Mouse (Mus musculus) CH12.LX (cell line): ENCODE data around the gene Chpf.

Source experiments
- CTCF ChIP-seq, 2 experiments: IDR thresholded peaks in 1 of 2; conservative IDR thresholded peaks in 1 of 2; 2 replicates each; pipeline ENCODE4 v1.5.1; 2011 to 2012; ENCODE audit warnings: low read depth in 2 of 2, low read length in 2 of 2, improper control_type of control experiment in 1 of 2, inconsistent platforms in 1 of 2, mild to moderate bottlenecking in 1 of 2, moderate library complexity in 1 of 2
- MAFK ChIP-seq: IDR thresholded peaks from 2 replicates; pipeline ENCODE4 v1.6.1; 2011; ENCODE audit warnings: low read length, improper control_type of control experiment; ENCODE audit not compliant: insufficient replicate concordance
- MAZ ChIP-seq: IDR thresholded peaks from 2 replicates; pipeline ENCODE4 v1.6.1; 2012; ENCODE audit warnings: low read depth, mild to moderate bottlenecking, inconsistent platforms, low read length, improper control_type of control experiment, moderate library complexity
- MEF2A ChIP-seq: IDR thresholded peaks from 2 replicates; pipeline ENCODE4 v1.6.1; 2014; ENCODE audit warnings: low read depth, mild to moderate bottlenecking, inconsistent platforms, low read length, improper control_type of control experiment, borderline replicate concordance
- MYC ChIP-seq: IDR thresholded peaks from 2 replicates; pipeline ENCODE4 v1.6.1; 2011; ENCODE audit warnings: low read depth, mild to moderate bottlenecking, improper control_type of control experiment, low read length
- NELFE ChIP-seq: IDR thresholded peaks from 2 replicates; pipeline ENCODE4 v1.6.1; 2011; ENCODE audit warnings: low read depth, low read length, improper control_type of control experiment
- NRF1 ChIP-seq: IDR thresholded peaks from 2 replicates; pipeline ENCODE4 v1.6.1; 2014; ENCODE audit warnings: low read depth, mild to moderate bottlenecking, inconsistent platforms, low read length, improper control_type of control experiment, moderate library complexity
- POLR2A ChIP-seq: IDR thresholded peaks from 2 replicates; pipeline ENCODE4 v1.6.1; 2011; ENCODE audit warnings: low read depth, mild to moderate bottlenecking, improper control_type of control experiment, low read length
- SMC3 ChIP-seq: IDR thresholded peaks from 2 replicates; pipeline ENCODE4 v1.6.1; 2011; ENCODE audit warnings: low read depth, low read length, improper control_type of control experiment
- TBP ChIP-seq: conservative IDR thresholded peaks from 2 replicates; pipeline ENCODE4 v1.6.1; 2011; ENCODE audit warnings: low read depth, low read length, improper control_type of control experiment
- ZC3H11A ChIP-seq: IDR thresholded peaks from 2 replicates; pipeline ENCODE4 v1.6.1; 2012; ENCODE audit warnings: low read depth, mild to moderate bottlenecking, inconsistent platforms, low read length, improper control_type of control experiment
- ZKSCAN1 ChIP-seq: IDR thresholded peaks from 2 replicates; pipeline ENCODE4 v1.6.1; 2012; ENCODE audit warnings: low read depth, inconsistent platforms, low read length, improper control_type of control experiment, borderline replicate concordance
- ZNF384 ChIP-seq: IDR thresholded peaks from 2 replicates; pipeline ENCODE4 v1.6.1; 2012; ENCODE audit warnings: low read depth, low read length, improper control_type of control experiment, inconsistent platforms

GRCm38 (mm10) chr1:75440661-75441060, 38.4 kb downstream of the Chpf start:
- TF ChIP-seq MAZ, result no peak
- TF ChIP-seq CTCF (conservative IDR thresholded peaks at IDR 0.05 in 1 of 2, IDR thresholded peaks at IDR 0.05 in 1 of 2; ENCODE audit: low read depth in 2 of 2, low read length in 2 of 2), result no peak
- no peak for TF ChIP-seq ZC3H11A
- no peak for TF ChIP-seq SMC3
- TF ChIP-seq POLR2A, result no peak
- no peak for TF ChIP-seq ZNF384
- TF ChIP-seq ZKSCAN1, result no peak
- no peak for TF ChIP-seq MYC
- TF ChIP-seq MEF2A, result no peak
- no peak for TF ChIP-seq MAFK
- TF ChIP-seq TBP, result no peak
- no peak for TF ChIP-seq NELFE
- no peak for TF ChIP-seq NRF1
